Mouse (Mus musculus) liver, embryonic 12.5 days (tissue): ENCODE data around the gene Rab17. TPM values are rescaled to one million over a fixed set of nuclear protein-coding genes. Genes with fewer than 3 reads are reported as not detected.
A peak's percentile ranks its signal among the peaks of the same experiment; 100 is the strongest.

Source experiments
- ATAC-seq: fragments of 200-750 bp; cut with Nextera tagmentation; 2 replicates; pipeline ENCODE4 v1.8.0; 2017; ENCODE audit warnings: moderate number of reproducible peaks, mild to moderate bottlenecking, moderate library complexity
- H3K27ac ChIP-seq: fragments of 300-500 bp; sonication (generic); 2 replicates; pipeline ENCODE4 v1.5.1; 2016; ENCODE audit warnings: mild to moderate bottlenecking
- H3K27me3 ChIP-seq: fragments of 300-500 bp; sonication (generic); replicated peaks from 2 replicates; pipeline ENCODE4 v1.6.1; 2016; ENCODE audit warnings: mild to moderate bottlenecking, moderate library complexity
- H3K36me3 ChIP-seq: fragments of 300-500 bp; sonication (generic); 2 replicates; pipeline ENCODE4 v1.6.1; 2016; ENCODE audit warnings: mild to moderate bottlenecking, moderate library complexity
- H3K4me1 ChIP-seq: fragments of 300-500 bp; sonication (generic); 2 replicates; pipeline ENCODE4 v1.6.1; 2016
- H3K4me2 ChIP-seq: fragments of 300-500 bp; sonication (generic); 2 replicates; pipeline ENCODE4 v1.6.1; 2016; ENCODE audit warnings: mild to moderate bottlenecking, moderate library complexity
- H3K4me3 ChIP-seq: fragments of 300-500 bp; sonication (generic); 2 replicates; pipeline ENCODE4 v1.5.1; 2016; ENCODE audit warnings: mild to moderate bottlenecking, moderate library complexity
- H3K9ac ChIP-seq: fragments of 300-500 bp; sonication (generic); 2 replicates; pipeline ENCODE4 v1.6.1; 2016; ENCODE audit warnings: mild to moderate bottlenecking, moderate library complexity
- H3K9me3 ChIP-seq: fragments of 300-500 bp; sonication (generic); replicated peaks from 2 replicates; pipeline ENCODE4 v1.6.1; 2016; ENCODE audit warnings: mild to moderate bottlenecking, moderate library complexity
- WGBS: fragments of 180-500 bp; shearing (Covaris S2); methylation state at CpG from one replicate; pipeline ENCODE4 v1.1.7; 2016; ENCODE audit not compliant: insufficient replicate concordance; 5-methylcytosine and 5-hydroxymethylcytosine counted together
- polyA plus RNA-seq: library from polyadenylated mRNA; unstranded; fragments of >200 nt; fragmentation: Nextera tagmentation; extraction: Ambion mirVana; gene quantifications from 2 replicates; pipeline ENCODE4 v1.2.1, GENCODE M21; 2016

Gene Rab17
- polyA plus RNA-seq, 1 experiment from 2014 or later, result 3.3 TPM

DNA sequence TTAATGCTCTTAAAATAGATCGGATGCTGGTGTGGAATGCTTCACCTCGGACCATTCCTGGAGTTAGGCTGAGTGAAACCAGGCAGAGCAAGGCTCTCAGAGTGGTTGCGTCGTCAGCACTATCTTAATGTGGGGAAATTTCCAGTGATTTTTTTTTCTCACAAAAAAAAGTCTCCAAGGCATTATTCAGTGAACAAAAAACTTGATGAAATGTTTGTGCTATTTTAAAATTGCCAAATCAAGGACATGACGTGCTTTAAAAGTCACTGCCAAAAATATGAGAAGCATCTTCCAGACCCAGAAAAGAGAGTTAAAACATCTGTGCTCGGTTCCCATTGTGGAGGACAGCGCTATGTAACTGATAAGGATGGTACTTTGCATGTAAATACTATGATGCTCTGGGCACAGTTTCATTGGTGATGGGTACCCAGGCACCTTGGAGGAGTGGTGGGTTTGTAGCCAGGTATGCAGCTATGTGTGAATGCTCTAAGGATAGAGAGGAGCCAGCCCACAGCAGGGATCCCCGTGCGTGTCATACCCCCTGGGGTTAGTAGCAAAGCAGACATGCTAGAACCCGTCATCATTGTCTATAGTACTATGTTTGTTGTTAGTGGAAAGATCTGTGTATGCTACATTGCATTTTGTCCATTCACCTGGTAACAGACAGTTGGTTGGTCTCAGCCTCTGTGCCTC lies 11.3 kb upstream of the Rab17 start:
- Histone ChIP-seq H3K9me3 (no peaks in the 10 kb centered on the region), H3K36me3 (no peaks in the 10 kb centered on the region), H3K4me1 (no peaks in the 10 kb centered on the region), H3K9ac (no peak overlapping the region), H3K27ac (no peak overlapping the region), H3K4me3 (no peak overlapping the region), H3K27me3 (no peaks in the 10 kb centered on the region), H3K4me2 (no peak overlapping the region)
- ATAC-seq, result no peak
- WGBS, result 67% methylated on average over 10 of the region's 10 CpGs

DNA sequence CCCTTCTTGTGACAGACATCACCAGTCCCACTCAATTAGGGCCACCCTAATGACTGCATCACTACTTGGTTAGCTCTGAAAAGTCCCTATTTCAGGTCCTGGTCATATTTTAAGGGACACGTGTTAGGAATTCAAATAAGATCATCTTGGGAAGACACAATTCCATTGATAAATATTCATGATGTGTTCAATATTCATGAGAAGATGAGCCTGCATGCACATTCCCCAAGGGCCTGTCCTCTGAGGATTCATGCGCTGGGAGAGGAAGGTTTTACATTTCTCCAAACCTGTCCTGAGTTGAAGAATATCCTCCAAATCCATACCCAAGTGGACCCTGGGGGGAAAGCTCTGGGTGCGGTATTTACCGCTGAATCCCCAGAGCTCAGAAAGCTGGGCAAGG lies 6.5 kb upstream of the Rab17 start:
- WGBS, result 73% methylated on average over 4 of the region's 4 CpGs
- Histone ChIP-seq H3K9ac (no peak overlapping the region), H3K4me2 (no peak overlapping the region), H3K4me1 (peaks cover 4% of the 10 kb centered on the region), H3K27ac (no peak overlapping the region), H3K9me3 (no peaks in the 10 kb centered on the region), H3K27me3 (peaks cover 4% of the 10 kb centered on the region), H3K4me3 (no peak overlapping the region), H3K36me3 (no peaks in the 10 kb centered on the region)
- ATAC-seq, result no peak

DNA sequence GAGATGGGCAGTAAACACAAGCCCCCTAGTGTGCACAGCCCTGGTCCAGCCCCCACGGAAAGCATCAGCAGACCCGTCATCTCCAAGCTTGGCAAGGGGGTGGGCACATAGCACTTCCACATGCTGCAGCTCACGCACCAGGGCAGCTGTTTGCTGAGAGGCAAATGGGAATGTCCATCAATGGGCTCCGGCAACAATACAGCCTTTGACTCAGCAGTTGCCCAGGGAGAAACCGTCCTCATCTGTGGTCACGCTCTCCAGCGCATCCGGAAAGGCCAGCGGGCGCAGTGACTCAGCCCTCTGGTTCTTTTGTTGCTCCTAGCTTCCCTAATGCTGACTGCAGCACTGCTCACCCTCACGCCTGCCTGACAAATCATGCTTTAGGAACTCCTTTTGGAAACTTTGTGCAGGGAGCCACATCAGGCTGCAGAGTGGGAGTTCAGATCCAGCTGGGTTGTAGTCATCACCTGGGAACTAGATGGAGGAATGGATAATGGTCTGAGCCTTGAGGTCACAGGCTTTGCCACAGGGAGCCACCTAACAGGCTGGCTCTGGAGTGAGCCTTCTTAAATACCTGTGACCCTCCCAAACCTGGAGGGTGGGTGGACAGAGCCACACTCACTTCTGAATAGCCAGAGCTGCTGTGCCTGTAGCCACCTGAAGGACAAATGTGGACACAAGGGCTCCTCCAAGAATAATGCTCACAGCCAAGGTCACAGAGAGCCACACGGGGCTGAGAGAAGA lies 5.6 kb upstream of the Rab17 start:
- H3K27ac ChIP-seq, result no peak overlapping the region
- H3K9me3 ChIP-seq, result no peaks in the 10 kb centered on the region
- WGBS, result 15% methylated on average over 12 of the region's 12 CpGs
- ATAC-seq, result 0 out of 2 replicates have a peak, but pooled peaks have one; percentile 27
- no peak overlapping the region for H3K4me2 ChIP-seq
- H3K9ac ChIP-seq, result no peak overlapping the region
- peaks cover 4% of the 10 kb centered on the region for H3K4me1 ChIP-seq
- H3K36me3 ChIP-seq, result no peaks in the 10 kb centered on the region
- H3K4me3 ChIP-seq, result no peak overlapping the region
- H3K27me3 ChIP-seq, result peaks cover 4% of the 10 kb centered on the region

DNA sequence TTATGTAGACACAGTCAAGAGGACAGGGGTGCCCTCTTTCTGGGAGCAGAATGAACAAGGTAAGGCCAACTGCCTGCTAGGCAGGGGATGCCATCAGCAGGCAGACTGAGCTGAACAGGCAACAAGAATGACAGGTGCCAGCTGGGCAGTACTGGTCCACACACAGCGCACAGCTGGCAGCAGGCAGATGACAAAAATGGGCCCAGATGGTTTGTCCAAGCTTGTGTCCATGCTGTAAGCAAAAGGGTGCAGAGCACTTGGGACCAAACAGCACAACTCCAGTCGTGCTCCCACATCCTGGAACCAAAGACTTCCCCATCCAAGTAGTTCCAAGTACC lies 4.1 kb upstream of the Rab17 start:
- H3K27ac ChIP-seq, result no peak overlapping the region
- no peak overlapping the region for H3K9ac ChIP-seq
- no peak for ATAC-seq

DNA sequence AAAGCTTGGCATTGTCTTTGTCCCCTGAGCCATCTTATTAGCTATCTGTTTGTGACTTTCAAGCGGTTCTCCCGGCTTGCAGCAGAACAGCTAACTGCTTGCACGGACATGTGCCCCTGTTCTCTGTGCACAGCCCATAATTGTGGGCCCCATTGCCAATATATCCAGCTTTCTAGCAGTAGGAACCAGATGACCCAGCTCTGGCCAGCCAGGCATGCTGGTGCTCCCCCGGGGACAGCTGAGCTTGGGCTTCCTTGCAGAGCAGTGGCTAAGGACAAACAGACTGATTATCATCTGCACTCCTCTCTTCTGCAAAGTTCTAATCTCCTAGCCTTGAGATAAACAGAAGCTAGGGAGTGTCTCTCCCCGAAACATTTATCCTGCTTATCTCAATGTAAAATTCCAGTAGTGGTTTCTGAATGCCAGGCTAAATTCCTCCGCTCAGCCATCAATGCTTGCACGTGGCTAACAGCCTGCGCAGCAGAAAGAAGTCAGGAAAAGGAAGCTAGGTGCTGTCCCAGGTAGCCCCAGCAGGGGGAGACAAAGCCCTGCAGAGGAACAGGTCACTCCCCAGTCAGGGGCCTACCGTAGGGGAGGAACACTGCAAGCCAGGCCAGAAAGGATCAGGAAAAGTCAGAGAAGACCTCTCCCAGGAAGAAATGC lies 3.6 kb upstream of the Rab17 start:
- H3K4me3 ChIP-seq, result no peak overlapping the region
- no peaks in the 10 kb centered on the region for H3K9me3 ChIP-seq
- WGBS, result 21% methylated on average over 9 of the region's 9 CpGs
- no peaks in the 10 kb centered on the region for H3K36me3 ChIP-seq
- H3K27ac ChIP-seq, result no peak overlapping the region
- H3K4me1 ChIP-seq, result peaks cover 4% of the 10 kb centered on the region
- ATAC-seq, result no peak
- H3K4me2 ChIP-seq, result no peak overlapping the region
- H3K9ac ChIP-seq, result no peak overlapping the region
- peaks cover 4% of the 10 kb centered on the region for H3K27me3 ChIP-seq

More for the DNA sequence above, 4.1 kb upstream of the Rab17 start:
- peaks cover 4% of the 10 kb centered on the region for H3K4me1 ChIP-seq
- H3K9me3 ChIP-seq, result no peaks in the 10 kb centered on the region
- H3K4me3 ChIP-seq, result no peak overlapping the region
- no peak overlapping the region for H3K4me2 ChIP-seq
- WGBS, result 72% methylated on average over 2 of the region's 2 CpGs
- peaks cover 4% of the 10 kb centered on the region for H3K27me3 ChIP-seq
- no peaks in the 10 kb centered on the region for H3K36me3 ChIP-seq

DNA sequence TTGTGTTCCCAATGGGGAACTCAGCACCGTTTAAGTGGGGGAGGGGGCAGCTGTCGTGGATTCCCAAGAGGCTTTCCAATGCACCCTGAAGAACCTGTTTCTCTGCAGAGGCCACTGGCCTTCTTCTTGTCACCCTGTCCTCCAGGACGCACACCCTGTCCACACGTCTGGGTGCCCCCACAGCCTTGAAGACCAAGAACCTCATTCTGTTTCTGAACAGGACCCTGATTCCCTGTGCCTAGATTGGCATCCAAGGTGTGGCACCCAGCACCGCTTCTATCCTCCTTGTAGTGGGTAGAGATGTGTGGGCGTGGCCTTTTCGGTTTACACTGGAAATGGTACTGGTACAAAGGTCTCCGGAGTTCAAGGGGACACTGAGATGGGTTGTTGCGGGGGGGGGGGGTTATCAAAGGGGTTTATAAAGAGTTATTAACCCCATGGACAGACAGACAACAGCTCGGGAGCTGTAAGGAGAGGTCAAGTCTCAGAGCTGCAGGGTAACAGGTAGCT lies 475 bp upstream of the Rab17 start:
- no peak overlapping the region for H3K4me3 ChIP-seq
- H3K4me2 ChIP-seq, result no peak overlapping the region

DNA sequence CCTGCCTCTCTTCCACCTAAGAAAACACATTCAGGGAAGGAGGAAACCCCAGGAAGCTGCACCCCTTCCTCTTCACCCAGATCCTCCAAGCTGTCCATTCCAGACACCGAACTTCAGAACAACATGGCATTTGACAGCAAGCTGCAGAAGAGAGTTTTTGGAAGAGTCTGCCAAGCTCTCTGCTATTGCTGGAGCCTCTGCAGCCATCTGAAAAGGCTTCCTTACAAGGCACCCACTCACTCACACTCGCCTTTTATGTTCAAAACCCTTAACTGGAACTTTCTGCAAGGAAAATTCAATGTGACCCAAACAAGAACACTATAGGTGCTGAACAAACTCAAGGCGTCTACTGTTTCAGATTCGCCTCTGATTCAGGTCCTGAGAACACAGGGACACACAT lies 812 bp downstream of the Rab17 start:
- peaks cover 4% of the 10 kb centered on the region for H3K27me3 ChIP-seq
- peak overlapping the region; percentile 38 for H3K4me2 ChIP-seq
- no peak for ATAC-seq
- 55% methylated on average over 4 of the region's 4 CpGs for WGBS
- H3K4me1 ChIP-seq, result peaks cover 3% of the 10 kb centered on the region
- no peak overlapping the region for H3K27ac ChIP-seq
- no peaks in the 10 kb centered on the region for H3K9me3 ChIP-seq
- H3K9ac ChIP-seq, result no peak overlapping the region
- peak overlapping the region; percentile 18 for H3K4me3 ChIP-seq
- H3K36me3 ChIP-seq, result no peaks in the 10 kb centered on the region

More for the DNA sequence above, 475 bp upstream of the Rab17 start:
- no peaks in the 10 kb centered on the region for H3K36me3 ChIP-seq
- H3K27me3 ChIP-seq, result peaks cover 4% of the 10 kb centered on the region
- no peak overlapping the region for H3K27ac ChIP-seq
- H3K4me1 ChIP-seq, result peaks cover 4% of the 10 kb centered on the region
- no peak for ATAC-seq
- H3K9ac ChIP-seq, result no peak overlapping the region
- WGBS, result 58% methylated on average over 10 of the region's 10 CpGs
- H3K9me3 ChIP-seq, result no peaks in the 10 kb centered on the region

DNA sequence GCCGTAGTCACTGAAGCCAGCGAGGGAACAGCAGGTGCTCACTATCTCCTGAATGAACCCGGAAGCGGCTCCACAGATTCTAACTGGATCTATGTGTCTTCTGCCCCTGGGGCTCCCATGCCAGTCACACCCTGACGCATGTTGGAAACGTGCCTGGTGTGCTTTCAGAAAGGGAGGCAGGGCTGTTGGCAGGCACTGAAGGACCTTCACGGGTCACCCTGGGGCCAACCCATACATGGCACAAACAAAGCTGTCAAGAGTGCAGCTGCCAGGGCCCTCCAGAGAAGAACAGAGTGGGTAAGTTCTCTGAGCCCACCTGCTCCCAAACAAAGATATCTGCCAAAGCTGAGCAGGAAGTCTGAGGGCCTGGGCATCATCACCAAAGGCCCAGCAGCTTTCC lies 1.9 kb downstream of the Rab17 start:
- H3K4me2 ChIP-seq, result no peak overlapping the region
- no peaks in the 10 kb centered on the region; the same call in none of the 2 replicates for H3K27me3 ChIP-seq
- H3K4me3 ChIP-seq, result no peak overlapping the region
- no peaks in the 10 kb centered on the region for H3K9me3 ChIP-seq
- H3K27ac ChIP-seq, result no peak overlapping the region
- no peaks in the 10 kb centered on the region for H3K36me3 ChIP-seq
- no peak overlapping the region for H3K9ac ChIP-seq
- WGBS, result 71% methylated on average over 7 of the region's 7 CpGs
- no peak for ATAC-seq
- peaks cover 4% of the 10 kb centered on the region; the same call in 1 of the 2 replicates for H3K4me1 ChIP-seq

DNA sequence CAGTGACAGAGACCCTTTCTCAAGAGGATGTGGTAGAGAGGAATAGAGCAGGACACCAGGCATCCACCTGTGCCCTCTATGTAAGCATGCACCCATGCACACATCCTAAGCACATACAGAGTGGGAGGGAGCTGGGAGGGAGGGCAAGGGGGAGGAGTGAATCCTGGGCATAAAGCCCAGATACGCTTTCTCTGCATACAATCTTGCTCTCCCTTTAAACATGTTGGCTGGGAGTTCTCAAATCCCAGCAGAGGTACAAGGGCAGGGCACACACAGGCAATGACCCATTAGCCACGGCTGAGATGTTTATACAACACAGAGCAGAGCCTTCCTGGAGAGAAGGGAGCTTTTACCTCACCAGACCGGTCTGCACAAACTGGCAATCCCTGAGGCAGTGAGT lies 6.5 kb downstream of the Rab17 start:
- H3K4me3 ChIP-seq, result no peak overlapping the region
- no peak overlapping the region for H3K9ac ChIP-seq
- 0 out of 2 replicates have a peak, but pooled peaks cover 9% of the 10 kb centered on the region for H3K27me3 ChIP-seq
- no peaks in the 10 kb centered on the region for H3K9me3 ChIP-seq
- no peak for ATAC-seq
- peaks cover 4% of the 10 kb centered on the region; the same call in 1 of the 2 replicates for H3K4me1 ChIP-seq
- no peak overlapping the region for H3K27ac ChIP-seq
- no peaks in the 10 kb centered on the region for H3K36me3 ChIP-seq
- WGBS, result 41% methylated on average over 3 of the region's 3 CpGs
- no peak overlapping the region for H3K4me2 ChIP-seq

DNA sequence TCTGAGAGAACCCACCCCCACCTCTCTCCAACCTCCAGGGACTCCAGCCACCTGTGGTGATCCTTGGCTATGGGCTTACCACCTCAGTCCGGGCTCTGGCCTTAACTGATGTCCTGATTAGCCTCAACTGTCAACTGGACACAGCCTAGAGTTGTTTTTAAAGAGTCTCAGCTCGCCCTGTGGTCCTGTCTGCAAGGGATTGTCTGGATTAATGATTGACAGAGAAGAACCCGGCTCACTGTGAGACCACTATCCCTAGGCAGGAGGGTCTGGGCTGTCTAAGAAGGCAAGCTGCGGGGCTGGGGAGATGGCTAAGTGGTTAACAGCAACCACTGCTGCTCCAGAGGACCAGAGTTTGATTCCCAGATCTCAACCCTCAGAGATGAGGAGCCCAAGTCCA lies 6.9 kb downstream of the Rab17 start:
- no peak overlapping the region for H3K4me3 ChIP-seq
- no peak for ATAC-seq
- H3K4me2 ChIP-seq, result no peak overlapping the region
- no peak overlapping the region for H3K9ac ChIP-seq
- peaks cover 4% of the 10 kb centered on the region; the same call in 1 of the 2 replicates for H3K4me1 ChIP-seq
- H3K36me3 ChIP-seq, result no peaks in the 10 kb centered on the region
- no peak overlapping the region for H3K27ac ChIP-seq
- 0 out of 2 replicates have a peak, but pooled peaks cover 9% of the 10 kb centered on the region for H3K27me3 ChIP-seq
- H3K9me3 ChIP-seq, result no peaks in the 10 kb centered on the region
- WGBS, result 21% methylated on average over 4 of the region's 4 CpGs

DNA sequence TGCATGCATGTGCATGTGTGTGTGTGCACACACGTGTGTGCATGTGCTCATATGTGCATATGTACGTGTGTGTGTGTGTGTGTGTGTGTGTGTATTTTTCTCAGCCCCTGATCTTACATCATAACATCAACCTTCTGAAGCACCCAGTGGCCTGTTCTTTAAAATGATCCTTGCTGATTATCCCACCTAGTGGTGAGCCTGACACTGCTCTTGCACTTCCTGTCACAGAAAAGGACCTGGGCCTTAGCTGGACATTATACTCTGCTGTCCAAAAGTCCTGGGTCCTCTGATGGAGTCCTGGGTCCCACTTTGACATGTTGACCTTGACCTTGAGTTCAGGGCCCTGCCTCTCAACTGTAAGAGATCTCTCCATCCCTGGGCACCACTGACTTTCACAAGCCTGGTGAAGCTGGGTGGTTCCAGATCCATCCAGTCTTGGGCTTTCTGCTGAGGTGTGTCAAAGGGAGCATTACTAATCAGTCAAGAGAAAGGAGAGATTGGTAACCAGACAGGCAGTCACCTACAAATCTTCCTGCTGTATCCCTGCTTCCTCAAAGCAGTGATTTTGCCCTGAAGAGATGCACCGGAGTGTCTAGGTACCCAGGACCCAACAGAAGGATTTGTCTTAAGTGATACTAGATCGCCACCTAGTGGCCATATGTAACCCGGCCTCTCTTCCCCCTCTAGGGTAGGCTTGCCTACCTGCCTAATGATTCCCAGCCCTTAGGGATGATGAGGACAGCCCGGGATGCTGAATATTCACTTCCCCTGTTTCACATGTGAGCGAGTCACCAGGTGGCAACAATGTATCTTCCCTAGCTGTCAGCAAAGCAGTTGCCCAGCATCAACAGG lies 13.0 kb downstream of the Rab17 start:
- Histone ChIP-seq H3K36me3 (no peaks in the 10 kb centered on the region), H3K27ac (no peak overlapping the region), H3K4me1 (peaks cover 3% of the 10 kb centered on the region; the same call in 1 of the 2 replicates), H3K4me2 (no peak overlapping the region), H3K4me3 (no peak overlapping the region), H3K27me3 (0 out of 2 replicates have a peak, but pooled peaks cover 9% of the 10 kb centered on the region), H3K9ac (no peak overlapping the region), H3K9me3 (no peaks in the 10 kb centered on the region)
- WGBS, result 28% methylated on average over 7 of the region's 7 CpGs
- ATAC-seq, result peak; percentile 56; the same call in 1 of the 2 replicates
